Mouse (Mus musculus): ENCODE measurements at regions not wholly inside any gene's neighbourhood (a gene's known extent, or its start where the extent isn't known, plus 50 kb on each side); places are given as distances from the start of the nearest gene placed in this dataset.

- TF ChIP-seq POLR2A (IDR thresholded peaks at IDR 0.05; ENCODE audit: control insufficient read depth in 1 of 2, insufficient read depth in 1 of 2, low read depth in 1 of 2, low read length in 2 of 2, poor library complexity in 1 of 2) (no peak), CTCF (IDR thresholded peaks at IDR 0.05 in 2 of 3, conservative IDR thresholded peaks at IDR 0.05 in 1 of 3; ENCODE audit: control insufficient read depth in 1 of 3, insufficient read depth in 1 of 3, low read depth in 2 of 3, low read length in 3 of 3, poor library complexity in 1 of 3, severe bottlenecking in 1 of 3) (no peak), GABPA (IDR thresholded peaks at IDR 0.05; ENCODE audit: low read depth, low read length) (no peak), ZC3H11A (IDR thresholded peaks at IDR 0.05; ENCODE audit: low read depth, low read length) (no peak), RCOR1 (IDR thresholded peaks at IDR 0.05; ENCODE audit: low read depth, low read length) (no peak), CHD1 (IDR thresholded peaks at IDR 0.05; ENCODE audit: low read depth, low read length) (no peak), NELFE (IDR thresholded peaks at IDR 0.05; ENCODE audit: low read depth, low read length) (no peak), CHD2 (IDR thresholded peaks at IDR 0.05; ENCODE audit: low read length) (no peak), USF1 (IDR thresholded peaks at IDR 0.05; ENCODE audit: low read depth, low read length) (no peak), ELF1 (IDR thresholded peaks at IDR 0.05; ENCODE audit: low read depth, low read length) (no peak), E2F4 (IDR thresholded peaks at IDR 0.05; ENCODE audit: borderline replicate concordance, low read depth, low read length) (no peak), UBTF (IDR thresholded peaks at IDR 0.05; ENCODE audit: borderline replicate concordance, insufficient read depth, low read depth, low read length) (no peak), EP300 (IDR thresholded peaks at IDR 0.05; ENCODE audit: low read depth in 1 of 2, low read length in 2 of 2) (no peak), ZNF384 (IDR thresholded peaks at IDR 0.05; ENCODE audit: low read depth, low read length) (no peak)
Measured at GRCm38 (mm10) chr2:28301313-28301712, 108.5 kb downstream of the Olfm1 start.
